Mouse (Mus musculus) liver, adult 2 months (tissue): ENCODE measurements around the gene Inhbb. TPM values are rescaled to one million over a fixed set of nuclear protein-coding genes. Genes with fewer than 3 reads are reported as not detected.

Source experiments
- DNase-seq: peaks from one replicate; pipeline ENCODE4 v3.0.0-alpha.2; 2011; ENCODE audit warnings: low read depth, low spot score; ENCODE audit errors: extremely low read depth
- H3K27ac ChIP-seq: fragments of 200-500 bp; replicated peaks from 2 replicates; pipeline ENCODE4 v1.5.1; 2012; ENCODE audit warnings: low read depth, mild to moderate bottlenecking, control low read depth, inconsistent platforms, low read length; ENCODE audit not compliant: insufficient read depth
- H3K27me3 ChIP-seq: fragments of 200-500 bp; 2 replicates; pipeline ENCODE4 v1.6.1; 2012; ENCODE audit warnings: mild to moderate bottlenecking, moderate library complexity, low read length, inconsistent platforms; ENCODE audit not compliant: control insufficient read depth, insufficient read depth
- H3K36me3 ChIP-seq: fragments of 200-500 bp; 2 replicates; pipeline ENCODE4 v1.6.1; 2012; ENCODE audit warnings: low read length, inconsistent platforms; ENCODE audit not compliant: control insufficient read depth, insufficient read depth
- H3K4me1 ChIP-seq: fragments of 200-500 bp; 2 replicates; pipeline ENCODE4 v1.6.1; 2011; ENCODE audit warnings: low read length; ENCODE audit not compliant: control insufficient read depth, insufficient read depth
- H3K4me3 ChIP-seq: fragments of 200-500 bp; 2 replicates; pipeline ENCODE4 v1.5.1; 2011; ENCODE audit warnings: low read depth, mild to moderate bottlenecking, control low read depth, low read length, moderate library complexity; ENCODE audit not compliant: insufficient read depth
- H3K79me2 ChIP-seq: fragments of 200-500 bp; 2 replicates; pipeline ENCODE4 v1.6.1; 2012; ENCODE audit warnings: inconsistent platforms, mild to moderate bottlenecking, low read length, moderate library complexity; ENCODE audit not compliant: control insufficient read depth, insufficient read depth
- H3K9ac ChIP-seq: fragments of 200-500 bp; 2 replicates; pipeline ENCODE4 v1.6.1; 2012; ENCODE audit warnings: low read depth, mild to moderate bottlenecking, control low read depth, inconsistent platforms, low read length
- CTCF ChIP-seq: fragments of 200-500 bp; IDR thresholded peaks from 2 replicates; pipeline ENCODE4 v1.5.1; 2011; ENCODE audit warnings: low read depth, low read length, control low read depth
- POLR2A ChIP-seq: fragments of 200-500 bp; IDR thresholded peaks from 2 replicates; pipeline ENCODE4 v1.6.1; 2011; ENCODE audit warnings: low read length, control low read depth; ENCODE audit not compliant: insufficient read depth; ENCODE audit errors: extremely low read depth
- WGBS: fragments of 180-500 bp; shearing (Covaris S2); methylation state at CpG from one replicate; pipeline ENCODE4 v1.1.7; 2018; 5-methylcytosine and 5-hydroxymethylcytosine counted together
- polyA plus RNA-seq: library from polyadenylated mRNA; depleted of rRNA; stranded (reverse); fragments of >200 nt; gene quantifications from 2 replicates; pipeline ENCODE4 v1.2.3, GENCODE M21; 2012
- total RNA-seq: library from RNA; depleted of rRNA; stranded (reverse); fragments of >200 nt; gene quantifications from 2 replicates; pipeline ENCODE4 v1.2.3, GENCODE M21; 2014

Gene Inhbb
- total and polyA plus RNA-seq, 2 experiments, result 0.37 to 0.42 TPM

DNA sequence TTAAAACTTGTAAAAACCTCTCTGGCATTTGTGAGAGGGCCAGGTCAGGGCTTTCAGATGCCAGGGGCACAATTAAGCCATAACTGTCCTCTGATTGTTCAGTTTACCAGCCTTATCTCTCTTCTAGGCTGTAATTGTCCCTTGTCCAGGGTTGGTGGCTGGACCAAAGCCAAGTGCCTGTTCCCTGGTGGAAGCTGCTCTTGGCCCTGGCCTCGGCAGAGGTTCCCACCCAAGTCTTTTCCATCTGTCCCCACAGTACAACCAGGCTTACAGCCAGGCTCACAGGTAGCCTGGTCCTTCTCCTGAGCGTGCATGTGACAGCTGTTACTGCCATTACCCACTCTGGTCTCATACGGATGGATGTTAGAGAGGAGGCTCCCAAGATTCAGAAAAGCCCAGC lies 30.7 kb downstream of the Inhbb start:
- WGBS, result 68% methylated on average over 3 of the region's 3 CpGs
- Histone ChIP-seq H3K9ac (no peak overlapping the region), H3K4me3 (no peak overlapping the region), H3K79me2 (no peaks in the 10 kb centered on the region), H3K36me3 (no peaks in the 10 kb centered on the region), H3K4me1 (no peaks in the 10 kb centered on the region), H3K27ac (no peak overlapping the region), H3K27me3 (no peaks in the 10 kb centered on the region)
- no peak for DNase-seq
- no peak for TF ChIP-seq CTCF
- TF ChIP-seq POLR2A, result no peak

DNA sequence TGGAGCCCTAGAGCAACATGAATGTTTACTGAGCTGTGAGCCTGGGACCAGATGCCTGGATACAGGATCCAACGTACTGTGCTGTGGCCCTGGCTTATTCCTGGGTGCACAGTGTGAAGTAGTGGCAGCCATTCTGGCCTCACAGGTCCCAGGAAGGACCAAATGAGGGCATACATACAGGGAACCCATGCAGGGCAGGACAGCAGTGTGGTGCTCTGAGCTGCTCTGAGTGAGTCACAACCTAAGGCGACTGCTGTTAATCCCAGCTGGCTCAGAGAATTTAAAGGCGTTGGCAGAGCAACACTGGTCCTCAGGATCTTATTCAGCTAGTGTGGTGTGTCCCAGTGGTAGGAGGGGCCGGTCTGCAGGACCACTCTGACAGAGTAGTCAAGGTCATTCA lies 31.4 kb downstream of the Inhbb start:
- no peak for DNase-seq
- no peak overlapping the region for H3K4me3 ChIP-seq
- no peak for TF ChIP-seq CTCF
- TF ChIP-seq POLR2A, result no peak
- H3K9ac ChIP-seq, result no peak overlapping the region
- 84% methylated on average over 4 of the region's 4 CpGs for WGBS
- no peaks in the 10 kb centered on the region for H3K27me3 ChIP-seq
- no peak overlapping the region for H3K27ac ChIP-seq
- H3K79me2 ChIP-seq, result no peaks in the 10 kb centered on the region
- H3K36me3 ChIP-seq, result no peaks in the 10 kb centered on the region
- no peaks in the 10 kb centered on the region for H3K4me1 ChIP-seq

DNA sequence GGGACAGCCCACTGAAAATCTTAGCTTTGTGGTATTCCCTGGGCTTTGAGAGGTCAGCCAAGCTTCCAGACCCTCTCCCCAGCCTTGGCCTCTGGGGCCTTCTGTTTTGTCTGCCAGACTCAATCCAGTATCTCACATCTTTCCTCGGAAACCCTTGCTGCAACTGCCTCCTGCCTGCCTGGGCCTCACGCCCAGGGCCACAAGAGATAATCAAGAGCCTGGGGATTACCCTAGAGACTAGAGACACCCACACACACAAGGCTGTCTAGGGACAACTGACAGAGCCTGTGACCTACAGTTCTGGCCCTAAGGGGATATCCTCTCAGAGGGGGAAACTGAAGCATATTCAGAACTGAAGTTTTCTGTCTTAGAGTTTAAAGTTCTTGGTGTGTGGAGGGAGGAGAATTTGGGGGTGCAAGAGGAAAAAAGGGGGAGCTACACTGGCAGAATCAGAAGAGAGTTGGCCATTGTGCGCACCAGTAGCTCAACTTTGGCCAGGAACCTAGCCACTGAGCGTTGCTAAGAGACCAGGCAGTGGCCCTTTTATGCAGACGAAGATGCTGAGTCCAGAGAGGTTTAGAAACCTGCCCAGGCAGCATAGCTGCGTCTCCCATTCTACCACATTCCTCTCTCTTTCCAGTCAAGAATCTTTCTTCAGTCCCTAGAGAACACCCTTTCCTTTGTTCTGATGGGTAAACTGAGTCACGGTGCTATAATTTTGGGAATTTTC lies 32.1 kb downstream of the Inhbb start:
- WGBS, result 79% methylated on average over 7 of the region's 7 CpGs
- Histone ChIP-seq H3K4me3 (no peak overlapping the region), H3K79me2 (no peaks in the 10 kb centered on the region), H3K9ac (no peak overlapping the region), H3K27ac (no peak overlapping the region), H3K27me3 (no peaks in the 10 kb centered on the region), H3K36me3 (no peaks in the 10 kb centered on the region), H3K4me1 (no peaks in the 10 kb centered on the region)
- TF ChIP-seq POLR2A, result no peak
- no peak for DNase-seq

DNA sequence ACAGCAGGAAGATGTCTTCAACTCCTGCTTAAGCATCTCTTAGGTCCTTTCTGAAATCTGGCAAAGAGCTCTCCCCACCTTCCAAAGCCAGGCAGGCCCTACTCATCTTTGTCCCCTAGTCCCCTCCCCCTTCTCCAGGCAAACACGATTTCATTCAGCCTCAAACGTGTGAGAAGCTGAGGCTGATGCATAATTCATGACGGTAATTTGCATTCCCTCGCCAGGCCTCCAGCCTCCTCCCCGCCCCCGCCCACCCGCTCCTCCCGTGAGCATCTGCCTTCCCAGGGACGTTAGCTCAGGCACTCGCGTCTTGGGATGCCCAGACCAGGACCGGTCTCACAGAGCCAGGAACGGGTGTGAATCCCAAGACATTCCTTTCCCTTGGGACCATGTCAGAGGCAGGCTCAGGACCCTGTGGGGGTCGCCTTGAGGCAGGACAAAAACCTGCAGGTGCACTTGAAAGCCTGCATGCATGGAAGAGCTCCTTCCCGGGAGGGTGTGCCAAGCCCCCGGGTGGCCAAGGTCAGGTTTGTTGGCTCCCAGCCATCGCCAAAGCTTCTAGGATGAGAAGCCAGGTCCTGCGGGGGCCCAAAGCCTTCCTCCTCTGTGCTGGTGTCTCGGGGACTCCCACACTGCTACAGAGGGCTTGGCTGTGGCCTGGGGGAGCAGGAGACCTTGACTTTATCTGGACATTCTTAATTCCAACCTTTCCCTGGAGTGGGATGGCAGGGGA lies 33.2 kb downstream of the Inhbb start:
- no peaks in the 10 kb centered on the region for H3K36me3 ChIP-seq
- no peak overlapping the region for H3K4me3 ChIP-seq
- H3K79me2 ChIP-seq, result no peaks in the 10 kb centered on the region
- H3K9ac ChIP-seq, result no peak overlapping the region
- H3K4me1 ChIP-seq, result no peaks in the 10 kb centered on the region
- 27% methylated on average over 19 of the region's 19 CpGs for WGBS
- TF ChIP-seq POLR2A (no peak), CTCF (no peak)
- H3K27ac ChIP-seq, result no peak overlapping the region
- no peak for DNase-seq
- no peaks in the 10 kb centered on the region for H3K27me3 ChIP-seq

DNA sequence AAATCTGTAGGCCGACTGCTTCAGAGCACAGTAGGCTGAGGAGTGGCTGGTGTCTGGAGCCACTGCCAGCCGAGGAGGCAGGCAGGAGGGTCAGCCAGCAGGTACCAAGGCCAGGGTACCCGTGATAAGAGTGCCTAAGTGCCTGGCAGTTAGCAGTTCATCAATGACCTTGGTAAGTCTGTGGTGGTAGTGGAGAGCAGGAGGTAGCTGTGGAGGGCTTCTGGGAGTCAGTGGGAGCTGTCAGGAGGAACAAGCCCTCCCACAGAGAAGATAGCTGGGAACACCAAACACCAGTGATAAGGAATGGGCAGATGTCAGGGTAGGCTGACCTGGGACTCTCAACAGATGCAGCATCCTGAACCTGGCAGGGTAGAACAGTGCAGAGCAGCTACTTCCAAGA lies 35.7 kb downstream of the Inhbb start:
- H3K9ac ChIP-seq, result no peak overlapping the region
- H3K27me3 ChIP-seq, result no peaks in the 10 kb centered on the region
- 76% methylated on average over 3 of the region's 3 CpGs for WGBS
- TF ChIP-seq CTCF (no peak), POLR2A (no peak)
- H3K4me1 ChIP-seq, result no peaks in the 10 kb centered on the region
- H3K4me3 ChIP-seq, result no peak overlapping the region
- DNase-seq, result no peak
- H3K27ac ChIP-seq, result no peak overlapping the region
- H3K36me3 ChIP-seq, result no peaks in the 10 kb centered on the region
- no peaks in the 10 kb centered on the region for H3K79me2 ChIP-seq

DNA sequence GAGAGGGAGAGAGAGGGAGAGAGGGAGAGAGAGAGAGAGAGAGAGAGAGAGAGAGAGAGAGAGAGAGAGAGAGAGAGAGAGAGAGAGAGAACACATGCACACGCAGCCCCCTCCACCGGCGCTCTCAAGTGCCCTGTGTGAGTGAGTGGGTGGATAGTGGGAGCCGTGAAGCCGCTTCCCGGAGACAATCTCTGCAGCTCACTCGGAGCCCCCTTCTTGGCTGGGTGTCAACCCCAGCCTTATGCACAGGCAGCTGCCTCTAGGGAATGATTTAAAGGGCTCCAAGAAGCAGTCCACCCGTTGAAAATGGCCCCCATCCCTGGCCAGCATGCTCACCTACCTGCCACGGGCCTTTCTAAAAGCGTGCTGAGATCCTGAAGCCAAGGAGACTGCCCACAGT lies 38.1 kb downstream of the Inhbb start:
- WGBS, result 75% methylated on average over 10 of the region's 10 CpGs
- no peak for DNase-seq
- H3K4me3 ChIP-seq, result no peak overlapping the region
- H3K79me2 ChIP-seq, result no peaks in the 10 kb centered on the region
- H3K4me1 ChIP-seq, result no peaks in the 10 kb centered on the region
- no peak overlapping the region for H3K27ac ChIP-seq
- no peaks in the 10 kb centered on the region for H3K27me3 ChIP-seq
- H3K9ac ChIP-seq, result no peak overlapping the region
- TF ChIP-seq CTCF, result no peak
- TF ChIP-seq POLR2A, result no peak
- no peaks in the 10 kb centered on the region for H3K36me3 ChIP-seq
